Mouse (Mus musculus) retina, embryonic 14.5 days (tissue): ENCODE data around the gene Lrrfip1.
A peak's percentile ranks its signal among the peaks of the same experiment; 100 is the strongest.

Experiments
- DNase-seq: peaks from one replicate; pipeline ENCODE4 v3.0.0-alpha.2; 2015; ENCODE audit warnings: low spot score

The Lrrfip1 gene

DNA sequence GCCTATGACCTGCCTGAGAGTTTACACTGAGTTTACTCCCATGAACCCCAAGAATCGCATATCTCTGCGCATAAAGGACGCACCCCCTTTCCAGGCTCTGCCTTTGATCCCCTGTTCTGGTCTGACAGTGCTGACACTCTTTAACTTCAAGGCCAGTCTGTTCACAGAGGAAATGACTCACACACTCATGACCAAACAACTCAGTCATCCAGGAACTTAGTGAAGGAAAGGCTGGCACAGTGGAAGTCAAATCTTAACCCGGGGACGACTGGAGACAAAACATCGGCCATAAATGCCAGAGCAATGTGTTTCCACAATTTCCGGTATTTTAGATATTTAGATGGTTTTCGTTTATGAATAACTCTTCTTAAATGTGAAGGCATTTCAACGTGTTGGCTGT, 25.4 kb downstream of the Lrrfip1 start:
- no peak for DNase-seq

DNA sequence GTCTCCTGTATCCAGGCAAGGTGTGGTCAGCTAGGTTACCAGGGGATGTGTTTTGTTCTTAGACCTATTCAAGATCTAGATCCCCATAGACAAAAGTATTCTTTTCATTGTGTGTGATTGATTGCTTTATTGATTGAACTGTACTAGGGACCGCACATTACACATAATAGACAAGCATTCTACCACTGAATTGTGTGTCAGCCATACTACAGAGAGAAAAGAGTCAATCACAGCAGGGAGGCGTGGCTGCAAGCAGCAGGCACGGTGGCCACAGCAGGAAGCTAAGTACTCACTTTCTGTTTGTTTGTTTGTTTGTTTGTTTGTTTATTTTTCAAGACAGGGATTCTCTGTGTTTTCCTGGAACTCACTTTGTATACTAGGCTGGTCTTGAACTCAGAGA, 25.9 kb downstream of the Lrrfip1 start:
- no peak for DNase-seq

DNA sequence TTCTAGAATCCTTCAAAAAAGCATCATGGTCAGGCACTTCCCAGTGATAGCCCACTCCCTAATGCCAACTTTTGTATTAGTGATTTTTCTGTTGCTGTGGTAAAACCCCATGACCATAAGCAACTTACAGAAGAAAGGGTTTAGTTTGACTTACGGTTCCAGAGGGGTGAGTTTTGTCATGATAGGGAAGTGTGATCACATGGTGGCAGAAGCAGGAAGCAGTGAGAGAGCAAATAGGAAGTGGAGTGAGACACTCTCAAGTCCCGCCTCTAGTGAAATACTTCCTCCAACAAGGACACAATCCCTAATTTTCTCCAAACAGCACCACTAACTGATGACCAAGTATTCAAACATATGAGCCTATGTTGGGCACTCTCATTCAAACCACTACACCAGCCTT, 28.4 kb downstream of the Lrrfip1 start:
- no peak for DNase-seq

DNA sequence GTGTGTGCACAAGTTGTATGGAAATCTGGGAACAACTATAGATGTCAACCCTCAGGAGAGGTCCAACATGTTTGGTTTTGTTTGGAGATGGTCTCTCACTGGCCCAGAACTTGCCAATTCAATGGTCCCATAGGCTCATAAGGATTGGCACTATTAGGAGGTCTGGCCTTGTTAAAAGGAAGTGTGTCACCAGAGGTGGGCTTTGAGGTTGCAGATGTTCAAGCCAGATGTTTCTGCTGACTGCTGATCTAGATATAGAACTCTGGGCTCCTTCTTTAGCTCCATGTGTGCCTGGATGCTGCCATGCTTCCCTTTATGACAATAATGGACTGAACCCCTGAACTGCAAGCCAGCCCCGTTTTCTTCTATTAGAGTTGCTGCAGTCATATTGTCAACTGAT, 31.8 kb downstream of the Lrrfip1 start:
- no peak for DNase-seq

DNA sequence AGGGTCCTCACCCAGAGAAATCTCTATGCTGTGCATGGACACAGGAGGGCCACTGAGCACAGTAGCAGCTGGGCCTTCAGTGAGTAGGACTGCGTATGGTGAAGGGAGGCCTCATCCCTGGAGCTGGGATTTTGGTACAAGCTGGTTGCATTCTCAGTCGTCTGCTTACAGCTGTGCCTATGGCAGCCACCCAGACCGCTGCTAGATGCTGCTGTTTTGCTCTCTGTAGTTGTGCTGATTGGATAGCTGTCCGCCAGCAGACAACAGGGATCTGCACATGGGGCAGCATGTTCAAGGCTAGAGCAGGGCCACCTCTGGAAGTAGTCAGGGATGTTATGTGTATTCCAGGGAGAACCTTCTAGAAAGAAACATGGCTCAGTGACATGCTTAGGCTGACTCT, 33.0 kb downstream of the Lrrfip1 start:
- no peak for DNase-seq

DNA sequence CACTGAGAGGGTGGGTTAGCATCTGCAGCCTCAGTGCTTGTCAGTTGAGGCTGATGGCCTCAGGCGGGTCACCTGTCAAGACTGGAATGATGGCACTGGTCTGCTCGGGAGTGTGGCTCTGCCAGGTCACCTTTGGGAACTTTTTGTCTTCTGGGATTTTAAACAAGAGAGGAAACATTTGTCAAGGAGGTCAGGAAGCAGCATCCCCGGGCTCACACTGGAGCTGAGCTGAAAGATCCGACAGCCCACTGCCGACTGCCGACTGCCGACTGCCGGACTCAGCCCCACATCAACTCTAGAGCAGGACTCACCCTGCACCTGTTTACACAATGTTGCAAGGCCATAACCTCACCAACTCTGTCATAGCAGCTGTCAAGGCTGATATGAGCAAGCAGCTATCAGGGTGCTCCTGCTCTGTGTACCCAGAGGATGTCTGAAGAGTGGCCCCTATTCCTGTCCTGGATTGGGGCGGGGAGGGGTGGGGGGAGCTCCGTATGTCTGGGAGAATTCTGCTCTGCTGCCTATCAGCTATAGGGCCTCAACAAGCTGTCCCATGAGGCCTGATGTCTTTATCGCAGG, 33.9 kb downstream of the Lrrfip1 start:
- no peak for DNase-seq

DNA sequence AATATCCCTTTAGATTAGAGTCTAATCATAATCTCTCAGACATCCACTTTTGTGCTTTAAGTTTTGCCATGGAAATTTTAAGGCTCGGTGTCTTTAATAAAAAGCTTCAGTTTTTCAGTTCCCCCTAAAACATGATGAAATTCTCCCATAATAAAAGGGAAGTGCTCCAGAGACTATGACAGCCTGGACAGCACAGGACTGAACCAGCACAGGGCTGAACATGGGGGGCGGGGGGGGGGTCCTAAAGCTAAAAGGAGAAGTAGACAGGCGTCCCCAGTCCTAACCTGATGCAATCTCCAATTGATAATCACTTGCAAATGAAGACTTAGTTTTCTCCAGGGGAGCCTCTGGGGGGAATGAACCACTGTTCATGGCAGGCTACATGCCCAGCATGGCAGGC, 36.0 kb downstream of the Lrrfip1 start:
- no peak for DNase-seq

DNA sequence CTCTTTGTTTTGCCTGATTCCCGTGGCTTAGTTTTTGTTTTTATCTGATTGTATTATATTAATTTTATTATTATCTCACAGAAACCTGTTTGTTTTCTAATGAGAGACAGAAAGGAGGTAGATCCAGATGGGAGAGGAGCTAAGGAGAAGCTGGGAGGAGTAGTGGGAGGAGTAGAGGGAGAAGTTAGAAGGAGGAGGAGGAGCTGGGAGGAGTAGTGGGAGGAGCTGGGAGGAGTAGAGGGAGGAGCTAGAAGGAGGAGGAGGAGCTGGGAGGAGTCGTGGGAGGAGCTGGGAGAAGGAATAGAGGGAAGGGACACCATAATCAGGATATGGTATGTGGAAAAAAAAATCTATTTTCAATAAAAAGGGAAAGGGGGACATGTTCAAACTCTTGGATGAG, 36.7 kb downstream of the Lrrfip1 start:
- no peak for DNase-seq

DNA sequence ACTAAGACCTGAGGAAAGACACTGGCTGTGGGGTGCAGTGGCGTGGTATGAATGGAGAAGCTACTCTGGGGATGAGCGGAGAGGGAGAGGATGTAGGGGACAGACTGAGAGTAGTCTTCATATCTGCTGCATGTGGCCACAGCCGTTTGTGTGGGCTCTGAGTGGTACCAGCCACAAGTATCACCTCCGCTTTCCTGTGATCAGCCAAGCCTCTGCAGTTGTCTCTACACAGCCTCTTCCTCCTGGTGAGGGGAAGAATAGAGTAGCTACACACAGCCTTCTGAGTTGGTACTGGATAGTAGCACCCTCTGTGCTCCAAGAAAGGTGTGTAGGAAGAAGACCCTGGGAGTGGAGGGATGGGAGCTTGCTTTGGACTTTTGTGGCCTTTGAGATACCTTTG, 38.7 kb downstream of the Lrrfip1 start:
- no peak for DNase-seq

DNA sequence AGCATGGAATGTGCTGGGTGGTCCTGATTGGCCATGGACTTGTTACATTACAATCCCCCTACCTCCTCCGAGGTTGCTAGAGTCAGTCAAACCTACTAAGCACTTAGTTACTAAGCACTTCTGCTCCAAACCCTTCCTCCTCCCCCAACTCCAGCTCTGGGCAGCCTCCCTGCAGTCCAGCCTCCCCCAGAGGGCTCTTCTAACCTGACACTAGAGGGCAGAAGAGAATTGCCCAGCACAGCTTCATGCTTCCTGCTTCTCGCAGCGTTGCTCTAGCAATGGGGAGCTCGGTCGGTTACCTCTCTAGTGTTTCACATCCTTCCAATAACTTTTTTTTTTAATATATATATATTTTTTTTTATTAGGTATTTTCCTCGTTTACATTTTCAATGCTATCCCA, 39.5 kb downstream of the Lrrfip1 start:
- no peak for DNase-seq

DNA sequence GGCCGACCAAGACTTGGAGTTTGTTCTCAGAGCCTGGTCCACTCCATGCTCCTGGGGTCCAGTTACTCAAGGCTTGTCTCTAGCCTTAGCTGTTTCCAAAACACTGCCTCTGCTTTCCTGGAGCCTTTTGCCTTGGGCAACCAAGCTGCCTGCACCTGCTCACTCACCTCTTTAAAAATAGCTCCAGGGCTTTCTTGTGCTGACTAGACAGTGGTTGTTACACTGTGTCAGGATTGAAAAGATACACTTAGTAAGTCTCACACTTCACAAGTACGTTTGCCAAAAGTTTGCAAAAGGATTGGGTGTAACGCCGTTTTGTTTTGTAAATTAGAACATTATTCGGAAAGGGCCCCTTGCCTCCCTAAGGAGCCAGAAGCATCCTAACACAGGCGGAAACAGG, 40.0 kb downstream of the Lrrfip1 start:
- DNase-seq: no peak

DNA sequence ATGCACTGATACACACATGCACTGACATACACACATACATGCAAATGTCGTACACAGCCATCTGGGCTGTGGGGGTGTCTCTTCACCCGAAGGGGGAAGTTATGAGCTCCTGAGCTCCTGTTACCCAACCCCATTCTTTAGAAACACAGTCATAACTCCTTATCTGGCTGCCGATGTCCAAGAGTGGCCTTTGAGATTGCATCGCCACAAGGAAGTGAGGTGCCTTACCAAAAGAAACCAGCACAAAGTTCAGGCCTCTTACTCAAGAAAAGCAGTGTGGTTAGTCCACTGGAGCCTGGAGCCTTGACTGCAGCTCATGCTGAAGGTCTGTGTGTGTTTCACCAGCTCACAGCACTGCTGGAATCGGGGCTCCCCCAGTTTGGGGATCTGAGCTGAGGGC, 43.1 kb downstream of the Lrrfip1 start:
- no peak for DNase-seq

DNA sequence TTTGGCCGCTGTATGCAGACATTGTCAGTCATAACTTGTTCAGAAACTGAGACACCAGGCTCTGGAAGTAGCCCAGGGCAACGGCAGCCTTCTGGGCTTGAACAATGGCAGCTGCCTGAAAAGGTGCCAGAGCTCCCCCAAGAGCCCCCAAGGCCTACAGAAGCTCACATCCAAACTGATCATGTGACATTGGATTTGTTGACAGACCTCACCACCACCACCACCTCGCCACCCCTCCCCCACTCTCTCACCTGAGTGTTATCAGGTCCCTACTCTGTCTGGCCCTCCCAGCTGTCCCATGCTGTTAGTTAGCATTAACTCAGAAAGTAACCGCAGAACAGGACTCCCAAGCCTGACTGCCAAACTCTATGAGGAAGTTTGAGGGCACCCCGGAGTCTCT, 44.7 kb downstream of the Lrrfip1 start:
- DNase-seq: no peak

DNA sequence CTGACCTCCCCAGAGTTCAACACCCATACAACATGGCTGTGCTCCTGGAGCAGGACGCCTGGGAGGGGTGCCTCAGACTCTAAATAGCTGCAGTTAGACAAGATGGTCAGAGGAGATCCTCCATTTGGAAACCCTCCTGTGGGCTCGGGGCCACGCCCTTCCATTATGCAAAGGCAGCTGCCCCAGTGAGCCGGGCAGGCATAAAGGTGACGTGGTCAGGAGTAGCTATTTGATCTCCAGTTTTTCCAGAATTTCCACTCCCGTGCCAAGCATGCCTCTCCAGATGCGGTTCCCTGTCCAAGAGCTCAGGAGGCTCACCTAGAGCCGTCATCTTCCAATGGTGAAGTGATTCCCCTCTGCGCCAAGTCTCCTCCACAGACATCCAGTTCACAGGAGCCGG, 45.6 kb downstream of the Lrrfip1 start:
- no peak for DNase-seq

DNA sequence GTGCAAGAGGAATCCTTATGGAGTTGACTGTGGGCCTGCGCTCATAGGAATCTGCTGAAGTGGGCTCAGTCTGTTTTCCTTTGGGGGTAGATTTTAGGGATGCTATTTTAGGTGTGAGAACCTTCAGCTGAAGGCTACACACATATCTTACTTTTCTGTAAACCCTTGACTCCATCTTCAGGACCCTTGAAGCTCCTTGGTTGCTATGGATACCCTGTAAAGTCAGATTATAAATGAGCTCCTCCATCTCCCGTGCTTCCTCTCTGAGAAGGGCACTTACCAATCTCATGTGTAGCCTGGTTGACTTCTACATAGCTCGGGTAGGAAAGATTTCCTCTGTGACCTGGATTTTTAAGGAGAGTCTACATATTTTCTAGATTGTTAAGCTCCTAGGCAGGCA, 46.1 kb downstream of the Lrrfip1 start:
- no peak for DNase-seq

DNA sequence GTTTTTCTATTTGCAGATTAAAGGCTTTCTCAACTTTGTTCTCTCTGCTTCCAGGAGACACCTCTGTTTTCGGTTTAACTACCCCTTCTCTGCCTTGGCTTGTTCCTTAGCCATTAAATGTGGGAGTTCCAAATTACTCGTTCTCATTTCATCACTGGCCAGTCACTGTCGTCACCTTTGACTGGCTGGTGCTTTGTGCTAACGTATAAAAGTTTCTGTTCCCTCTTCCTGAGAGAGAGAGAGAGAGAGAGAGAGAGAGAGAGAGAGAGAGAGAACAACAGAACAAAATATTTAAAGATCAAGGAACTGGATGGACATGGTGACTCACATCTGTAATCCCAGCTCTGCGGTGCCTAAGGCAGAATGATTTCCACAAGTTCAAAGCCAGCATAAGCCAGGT, 47.7 kb downstream of the Lrrfip1 start:
- no peak for DNase-seq

DNA sequence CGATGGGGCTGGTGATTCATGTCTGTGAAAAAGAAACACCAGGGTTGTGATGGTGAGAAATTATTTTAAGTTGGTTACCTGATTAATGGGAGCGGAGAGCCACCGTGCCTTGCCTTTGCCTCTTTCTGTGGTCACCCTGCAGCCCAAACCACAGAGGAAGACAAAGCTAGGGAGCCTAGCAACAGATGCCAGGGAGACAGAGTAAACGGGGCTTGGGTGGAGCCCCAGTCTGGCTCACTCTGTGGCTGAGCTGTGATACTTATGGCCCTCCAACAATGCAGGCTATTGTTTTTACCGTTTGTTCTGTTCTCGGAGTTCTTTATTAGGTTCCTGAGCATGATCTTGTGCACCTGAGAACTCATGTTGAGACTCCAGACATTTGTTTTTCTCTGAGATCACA, 50.8 kb downstream of the Lrrfip1 start:
- DNase-seq: no peak

DNA sequence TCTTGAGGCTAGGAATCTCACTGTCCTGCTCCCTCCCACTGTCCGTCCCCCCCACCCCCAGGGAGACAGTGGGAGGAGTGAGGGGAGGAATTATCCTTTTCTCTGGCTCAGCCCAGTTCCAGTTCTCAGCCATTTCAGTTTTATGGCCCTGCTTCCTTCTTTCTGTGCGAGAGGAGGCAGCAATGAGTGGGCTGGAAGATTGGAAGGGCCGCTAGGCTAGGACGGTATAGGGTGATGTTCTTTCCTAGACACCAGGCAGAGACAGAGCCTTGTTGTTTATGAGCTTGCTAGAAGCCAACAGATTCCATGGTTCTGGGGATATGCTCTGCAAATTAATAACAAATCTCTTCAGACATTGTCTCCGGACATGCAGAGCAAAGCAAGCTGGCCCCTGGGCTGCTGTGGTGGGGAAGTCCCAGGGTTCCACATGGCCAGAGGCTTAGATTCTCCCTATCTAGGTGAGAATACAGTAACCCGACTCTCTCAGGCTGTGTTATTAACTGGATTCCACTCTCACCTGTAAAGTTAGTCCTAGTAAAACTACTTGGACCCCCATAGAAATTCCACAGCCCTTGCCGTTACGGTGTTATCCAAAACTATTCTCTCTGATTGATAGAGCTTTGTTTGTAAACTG, 53.0 kb downstream of the Lrrfip1 start:
- DNase-seq: no peak

DNA sequence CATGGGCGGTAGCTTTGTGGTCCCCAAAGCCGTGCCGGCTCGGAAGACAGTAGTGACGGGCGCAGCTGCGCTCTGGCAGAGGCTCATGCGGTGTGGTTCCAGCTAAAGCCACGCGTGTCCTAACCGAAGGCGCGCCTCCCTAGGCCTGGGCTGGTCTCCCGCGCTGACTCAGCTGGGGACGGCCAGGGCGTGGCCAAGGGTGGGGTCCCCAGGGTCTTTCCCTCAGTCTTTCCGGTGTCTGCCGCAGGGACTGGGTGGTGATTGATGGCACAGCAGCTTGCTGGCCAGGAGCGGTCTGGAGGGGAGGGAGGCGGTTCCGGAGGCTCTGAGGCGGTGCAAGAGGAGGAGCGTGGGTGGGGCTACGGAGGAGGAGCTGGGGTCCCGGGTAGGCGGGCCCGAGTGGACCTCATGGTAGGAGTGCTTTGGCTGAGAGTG, 54.2 kb downstream of the Lrrfip1 start:
- DNase-seq: peak; percentile 88

DNA sequence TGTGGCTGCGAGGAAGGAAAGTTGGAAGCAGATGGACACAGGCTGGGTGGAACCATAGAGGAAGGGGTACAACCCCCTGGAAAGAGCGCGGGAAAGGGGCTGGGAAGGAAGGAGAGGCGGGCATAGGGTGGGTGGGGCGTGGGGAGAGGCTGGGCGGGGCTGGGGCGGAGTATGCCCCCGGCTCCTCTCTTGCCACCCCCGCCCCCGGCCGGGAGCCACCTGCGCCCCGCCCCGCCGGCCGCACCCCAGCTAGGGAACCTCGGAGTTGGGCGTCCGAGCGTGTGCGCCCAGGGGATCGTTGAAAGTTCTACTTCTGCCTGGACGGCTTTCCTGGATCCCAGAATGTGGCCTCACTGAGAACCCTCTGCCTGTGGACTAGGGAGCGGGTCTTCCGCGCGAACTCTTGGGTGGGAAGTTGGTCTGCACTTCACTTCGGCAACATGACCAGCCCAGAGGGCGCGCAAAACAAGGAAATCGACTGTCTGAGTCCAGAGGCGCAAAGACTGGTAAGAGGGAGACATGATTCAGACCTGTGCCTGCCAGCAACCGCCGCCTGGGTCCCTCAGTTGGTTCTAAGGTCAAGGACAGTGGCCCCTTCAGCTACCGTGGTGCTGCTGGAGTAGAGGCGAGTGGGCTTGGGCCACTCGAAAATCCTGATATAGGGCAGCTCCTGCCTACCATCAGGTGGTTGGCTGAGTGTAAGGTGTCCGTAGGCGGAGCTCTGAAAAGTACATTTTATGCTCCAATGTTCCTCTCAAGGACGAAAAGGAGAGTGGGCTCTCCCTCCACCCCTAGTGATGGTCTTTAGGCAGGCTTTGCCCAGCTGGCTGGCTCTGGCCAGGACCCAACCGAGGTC, 54.9 kb downstream of the Lrrfip1 start:
- DNase-seq: no peak

DNA sequence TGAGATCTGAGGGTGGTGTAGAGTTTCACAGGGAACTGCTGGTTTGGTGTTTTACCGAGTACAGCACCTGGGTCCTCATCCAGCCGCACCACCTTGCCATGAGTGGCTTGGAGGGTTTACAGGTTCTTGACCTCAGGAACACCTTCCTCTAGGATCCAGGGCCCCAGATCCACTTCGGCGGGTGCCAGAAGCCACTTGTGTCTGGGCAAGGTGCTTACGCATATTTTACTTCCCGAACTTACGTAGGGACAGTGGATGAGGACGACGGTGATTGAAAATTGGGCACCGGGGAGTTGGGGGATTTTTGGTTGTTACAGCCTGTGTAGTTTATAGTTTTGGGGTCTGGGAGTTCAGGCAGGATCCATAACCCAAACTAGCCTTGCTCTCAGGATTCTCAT, 55.5 kb downstream of the Lrrfip1 start:
- no peak for DNase-seq

DNA sequence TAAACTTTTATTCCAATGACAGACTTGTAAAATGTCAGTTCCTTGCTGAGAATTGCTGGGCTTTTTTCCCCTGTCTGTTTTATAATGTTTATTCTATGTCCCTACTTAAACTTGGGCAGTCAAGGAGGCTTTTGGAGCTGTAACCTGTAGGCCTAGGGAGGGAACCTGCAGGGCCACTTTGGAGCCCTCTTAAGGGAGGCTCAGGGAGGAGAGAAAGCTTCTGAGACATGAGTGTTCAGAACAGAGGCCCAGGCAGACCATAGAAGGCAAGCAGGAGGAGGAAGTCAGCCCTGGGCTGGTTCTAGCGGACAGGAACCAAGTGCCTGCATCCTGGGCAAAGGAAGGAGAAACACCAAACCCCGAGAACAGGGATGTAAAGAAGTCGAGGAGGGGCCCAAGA, 56.3 kb downstream of the Lrrfip1 start:
- no peak for DNase-seq

DNA sequence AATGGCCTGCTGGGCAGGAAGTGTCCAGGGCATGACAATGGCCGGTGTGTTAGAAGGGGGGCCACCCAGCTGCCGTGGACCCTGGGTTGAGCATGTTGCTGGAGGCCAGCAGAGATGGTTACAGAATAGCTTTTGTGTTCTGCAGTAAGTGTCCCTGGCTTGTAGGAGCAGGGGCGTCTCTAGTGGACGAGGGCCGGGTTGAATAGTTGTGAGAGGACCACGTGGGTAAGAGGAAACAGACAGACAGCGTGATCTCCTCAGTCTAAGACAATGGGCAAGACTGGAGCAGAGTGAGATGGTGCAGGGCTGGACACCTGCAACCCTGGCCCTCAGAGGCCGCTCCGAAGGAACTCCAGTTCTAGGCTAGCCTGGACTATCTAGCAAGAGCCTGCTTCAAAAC, 57.2 kb downstream of the Lrrfip1 start:
- peak; percentile 30 for DNase-seq

DNA sequence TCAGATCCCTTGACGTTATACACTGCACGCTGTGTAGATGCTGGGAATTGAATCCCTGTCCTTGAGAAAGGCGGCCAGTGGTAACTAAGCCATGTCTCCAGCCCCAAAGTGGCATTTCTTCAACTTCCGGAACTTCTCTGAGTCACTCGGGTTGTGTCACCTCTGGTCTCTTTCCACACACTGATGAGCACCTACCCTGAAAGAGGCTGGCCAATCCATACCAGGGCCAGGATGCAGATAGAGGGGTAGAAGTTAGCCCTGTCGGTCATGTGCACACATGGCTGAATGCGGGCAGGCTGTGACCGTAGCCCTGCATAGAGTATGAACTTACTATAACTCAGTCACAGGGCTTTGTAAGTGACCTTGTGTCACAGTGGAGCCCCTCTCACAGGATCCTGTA, 57.9 kb downstream of the Lrrfip1 start:
- no peak for DNase-seq
